Mouse (Mus musculus) lung, adult 2 months (tissue): ENCODE results near the gene Acta2. TPM values are rescaled to one million over a fixed set of nuclear protein-coding genes. Genes with fewer than 3 reads are reported as not detected.
A peak's percentile ranks its signal among the peaks of the same experiment; 100 is the strongest.

ENCODE experiments used
- DNase-seq: peaks from one replicate; pipeline ENCODE4 v3.0.0; 2022
- H3K4me1 ChIP-seq: fragments of 200-500 bp; 2 replicates; pipeline ENCODE4 v1.6.1; 2011; ENCODE audit warnings: low read length; ENCODE audit not compliant: control insufficient read depth, insufficient read depth
- H3K4me3 ChIP-seq: fragments of 200-500 bp; replicated peaks from 2 replicates; pipeline ENCODE3; 2011; ENCODE audit warnings: low read depth, mild to moderate bottlenecking, control low read depth, low read length; ENCODE audit errors: extremely low read depth
- CTCF ChIP-seq: fragments of 200-500 bp; IDR thresholded peaks from 2 replicates; pipeline ENCODE4 v1.5.1; 2011; ENCODE audit warnings: mild to moderate bottlenecking, low read length, control low read depth; ENCODE audit not compliant: insufficient read depth
- POLR2A ChIP-seq: fragments of 200-500 bp; IDR thresholded peaks from 2 replicates; pipeline ENCODE4 v1.6.1; 2011; ENCODE audit warnings: low read depth, mild to moderate bottlenecking, control low read depth, low read length, borderline replicate concordance; ENCODE audit errors: extremely low read depth
- WGBS: fragments of 180-500 bp; shearing (Covaris S2); methylation state at CpG from one replicate; pipeline ENCODE4 v1.1.7; 2018; 5-methylcytosine and 5-hydroxymethylcytosine counted together
- polyA plus RNA-seq: library from polyadenylated mRNA; depleted of rRNA; stranded (reverse); fragments of >200 nt; gene quantifications from 2 replicates; pipeline ENCODE4 v1.2.3, GENCODE M21; 2012

Gene Acta2
- polyA plus RNA-seq, 1 experiment = 584 TPM

DNA sequence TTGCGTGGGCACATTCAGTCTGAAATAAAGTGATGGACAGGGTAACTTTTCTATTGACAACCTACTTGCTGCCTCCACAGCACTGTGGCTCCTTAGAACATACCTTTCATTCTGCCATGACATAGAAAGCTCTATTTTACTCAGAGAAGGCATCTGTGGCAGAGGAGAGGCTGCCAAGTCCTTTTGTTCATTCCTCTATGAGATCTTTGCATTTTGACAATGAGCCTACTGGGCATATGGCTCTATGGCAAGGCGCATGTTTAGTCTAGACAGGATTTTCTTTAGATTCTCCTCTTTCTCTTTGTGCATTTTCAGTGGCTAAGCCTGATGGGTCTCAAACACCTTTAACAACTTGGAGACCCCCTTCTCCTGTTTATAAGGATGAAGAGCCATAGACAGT lies 17.6 kb downstream of the Acta2 start:
- WGBS = 99% methylated on average over 2 of the region's 2 CpGs
- no peak for TF ChIP-seq CTCF
- no peak for TF ChIP-seq POLR2A

DNA sequence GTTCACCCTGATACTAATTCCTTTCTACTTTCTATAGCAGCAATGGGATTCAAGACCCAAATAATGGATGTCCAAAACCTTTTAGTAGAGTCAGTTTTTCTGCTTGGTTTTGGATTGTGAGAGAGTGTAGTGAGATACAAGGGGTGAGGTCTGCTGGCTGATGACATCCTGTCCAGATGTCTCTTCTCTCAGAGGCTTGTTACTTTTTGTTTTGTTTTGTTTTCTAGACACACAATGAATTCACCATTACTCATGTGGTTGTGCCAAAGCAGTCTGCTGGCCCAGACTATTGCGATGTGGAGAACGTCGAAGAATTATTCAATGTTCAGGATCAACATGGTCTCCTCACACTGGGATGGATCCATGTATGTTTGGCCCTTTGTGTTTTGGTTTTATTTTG lies 19.3 kb downstream of the Acta2 start:
- TF ChIP-seq POLR2A = no peak
- TF ChIP-seq CTCF = no peak
- WGBS = 60% methylated on average over 3 of the region's 3 CpGs
- no peak for DNase-seq
- Histone ChIP-seq H3K4me3 (no peak overlapping the region), H3K4me1 (no peaks in the 10 kb centered on the region)

More for the DNA sequence above, 17.6 kb downstream of the Acta2 start:
- Histone ChIP-seq H3K4me1 (no peaks in the 10 kb centered on the region), H3K4me3 (no peak overlapping the region)
- DNase-seq = no peak

DNA sequence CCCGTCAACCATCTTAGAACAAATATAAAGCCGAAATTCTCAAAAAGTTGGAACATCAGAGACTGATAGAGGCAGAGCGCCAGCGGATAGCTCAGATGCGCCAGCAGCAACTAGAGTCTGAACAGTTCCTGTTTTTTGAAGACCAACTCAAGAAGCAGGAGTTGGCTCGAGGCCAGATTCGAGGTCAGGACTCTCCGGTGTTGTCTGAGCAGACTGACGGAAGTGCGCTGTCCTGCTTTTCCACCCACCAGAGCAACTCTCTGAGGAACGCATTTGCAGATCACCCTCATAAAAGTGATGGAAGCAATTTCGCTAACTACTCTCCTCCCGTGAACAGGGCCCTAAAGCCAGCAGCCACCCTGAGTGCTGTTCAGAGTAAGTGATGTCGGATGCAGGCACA lies 21.4 kb downstream of the Acta2 start:
- DNase-seq = peak; percentile 31
- no peak overlapping the region for H3K4me3 ChIP-seq
- WGBS = 52% methylated on average over 14 of the region's 14 CpGs
- TF ChIP-seq CTCF = no peak
- TF ChIP-seq POLR2A = no peak
- H3K4me1 ChIP-seq = no peaks in the 10 kb centered on the region

DNA sequence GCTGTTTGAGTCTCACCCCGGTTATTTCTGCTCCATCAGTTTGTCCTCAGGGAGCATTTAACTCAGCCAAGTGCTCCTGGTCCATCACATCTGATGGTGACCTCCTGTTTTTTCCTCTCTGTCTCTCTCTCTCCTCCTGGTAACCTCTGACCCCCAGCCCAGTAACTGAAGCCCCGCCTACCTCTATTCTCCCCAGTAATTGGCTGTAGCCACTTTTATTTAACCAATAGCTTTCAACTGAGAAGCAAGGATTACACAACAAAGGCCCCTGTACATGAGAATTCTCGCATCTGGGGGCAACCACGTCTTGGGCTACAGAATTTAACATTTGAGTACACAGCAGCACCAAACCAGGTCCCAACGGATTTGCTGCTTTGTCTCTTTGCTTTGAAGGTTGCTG lies 23.1 kb downstream of the Acta2 start:
- H3K4me3 ChIP-seq = no peak overlapping the region
- 82% methylated on average over 5 of the region's 5 CpGs for WGBS
- TF ChIP-seq CTCF = no peak
- no peaks in the 10 kb centered on the region for H3K4me1 ChIP-seq
- no peak for DNase-seq

DNA sequence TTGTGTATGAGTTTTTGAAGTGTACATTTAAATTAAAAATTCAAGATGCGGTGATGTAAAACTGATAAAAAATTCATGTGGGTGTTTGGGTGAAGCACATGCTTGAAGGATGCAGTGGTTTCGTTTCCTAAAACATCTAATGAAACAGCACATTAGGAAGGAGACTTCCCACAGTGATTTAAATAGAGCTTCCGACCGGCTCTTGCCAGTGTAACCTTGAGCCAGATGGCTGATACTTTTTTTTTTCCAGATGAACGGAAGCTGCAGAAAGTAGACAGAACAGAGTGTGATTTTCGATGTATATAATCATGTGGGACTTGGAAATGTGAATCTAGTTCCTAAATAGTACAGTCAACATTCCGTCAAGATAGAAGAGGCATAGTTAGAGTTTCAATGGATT lies 23.8 kb downstream of the Acta2 start:
- H3K4me3 ChIP-seq = no peak overlapping the region
- WGBS = 75% methylated on average over 7 of the region's 7 CpGs
- TF ChIP-seq CTCF (no peak), POLR2A (no peak)
- H3K4me1 ChIP-seq = no peaks in the 10 kb centered on the region
- no peak for DNase-seq

DNA sequence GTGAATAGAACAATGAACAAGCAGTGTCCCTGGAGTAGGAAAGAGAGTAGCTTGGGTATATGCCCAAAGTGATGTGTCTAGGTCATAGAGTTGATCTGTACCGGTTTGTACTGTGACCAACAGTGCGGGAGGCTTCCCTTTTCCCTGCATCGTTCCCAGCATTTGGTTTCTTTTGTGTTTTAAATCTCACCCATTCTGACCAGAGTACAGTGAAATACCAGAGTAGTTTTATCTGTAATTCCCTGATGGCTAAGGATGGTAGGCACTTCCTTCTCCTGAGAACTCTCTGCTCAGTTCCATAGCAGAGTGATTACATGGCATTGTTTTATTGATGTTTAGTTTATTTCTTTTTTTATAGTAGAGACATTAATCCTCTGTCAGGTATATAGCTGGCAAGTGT lies 32.6 kb downstream of the Acta2 start:
- no peak for DNase-seq
- 83% methylated on average over 3 of the region's 3 CpGs for WGBS
- no peak overlapping the region for H3K4me3 ChIP-seq
- no peak for TF ChIP-seq POLR2A
- H3K4me1 ChIP-seq = no peaks in the 10 kb centered on the region

DNA sequence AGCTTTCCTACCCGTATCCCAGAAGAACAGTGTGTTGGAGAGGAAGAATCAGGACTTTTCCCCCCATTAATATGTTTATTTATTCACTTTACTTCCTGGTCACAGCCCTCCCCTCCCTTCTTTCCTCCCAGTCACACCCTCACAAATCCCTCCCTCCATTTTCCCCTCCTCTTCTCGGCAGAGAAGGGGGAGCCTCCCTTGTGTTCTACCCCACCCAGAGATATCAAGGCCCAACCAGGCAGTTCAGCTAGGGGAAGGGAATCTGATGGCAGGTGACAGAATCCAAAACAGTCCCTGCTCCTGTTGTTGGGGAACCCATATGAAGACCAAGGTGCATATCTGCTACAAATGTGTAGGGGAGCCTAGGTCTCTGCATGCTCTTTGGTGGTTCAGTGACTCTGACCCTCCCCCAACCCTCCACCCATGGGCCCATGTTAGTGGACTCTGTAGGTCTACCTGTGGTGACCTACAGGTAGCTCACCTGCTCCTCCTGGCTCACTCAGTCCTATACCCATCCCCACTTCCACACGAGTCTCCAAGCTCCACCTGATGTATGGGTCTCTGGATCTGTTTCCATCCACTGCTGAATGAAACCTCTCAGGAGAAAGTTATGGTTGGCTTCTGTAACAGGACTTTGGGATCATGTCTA lies 34.5 kb downstream of the Acta2 start:
- no peaks in the 10 kb centered on the region for H3K4me1 ChIP-seq
- no peak for TF ChIP-seq POLR2A
- no peak for TF ChIP-seq CTCF
- no peak overlapping the region for H3K4me3 ChIP-seq
- 58% methylated on average over 3 of the region's 3 CpGs for WGBS
- no peak for DNase-seq

DNA sequence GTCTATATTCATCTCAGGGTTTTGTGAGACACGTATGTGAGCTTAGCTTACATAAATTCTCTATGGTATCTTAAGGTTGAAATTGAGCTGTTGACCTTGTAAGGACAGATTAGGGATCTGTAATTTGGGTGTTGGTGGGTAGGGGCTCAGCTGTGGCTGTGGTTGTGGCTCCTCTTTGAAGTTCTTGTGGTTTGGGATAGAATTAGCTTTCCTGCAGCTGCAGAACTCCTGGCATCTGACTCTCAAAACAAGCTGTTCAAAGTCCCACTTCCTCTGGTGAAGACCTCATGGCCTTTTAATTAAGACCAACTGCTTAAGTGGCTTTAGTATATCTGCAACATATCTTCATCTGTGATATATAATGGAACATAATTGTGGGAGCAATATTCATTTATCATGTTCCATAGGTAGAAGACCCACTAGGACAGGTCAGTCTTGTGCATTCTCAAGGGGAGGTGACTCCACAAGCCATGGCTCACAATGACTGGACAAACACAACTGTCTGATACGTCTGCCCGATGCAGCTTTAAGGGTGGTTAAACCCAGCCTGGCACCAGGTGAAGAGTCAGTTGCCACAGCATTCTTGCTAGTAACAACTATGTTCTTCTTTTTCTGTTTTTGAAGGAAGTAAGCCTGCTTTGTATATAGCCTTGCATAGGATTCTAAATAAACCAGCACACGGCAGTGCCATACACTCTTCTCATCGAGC lies 36.0 kb downstream of the Acta2 start:
- TF ChIP-seq POLR2A = no peak
- TF ChIP-seq CTCF = no peak
- no peak for DNase-seq
- Histone ChIP-seq H3K4me1 (no peaks in the 10 kb centered on the region), H3K4me3 (no peak overlapping the region)
- WGBS = 79% methylated on average over 5 of the region's 5 CpGs

DNA sequence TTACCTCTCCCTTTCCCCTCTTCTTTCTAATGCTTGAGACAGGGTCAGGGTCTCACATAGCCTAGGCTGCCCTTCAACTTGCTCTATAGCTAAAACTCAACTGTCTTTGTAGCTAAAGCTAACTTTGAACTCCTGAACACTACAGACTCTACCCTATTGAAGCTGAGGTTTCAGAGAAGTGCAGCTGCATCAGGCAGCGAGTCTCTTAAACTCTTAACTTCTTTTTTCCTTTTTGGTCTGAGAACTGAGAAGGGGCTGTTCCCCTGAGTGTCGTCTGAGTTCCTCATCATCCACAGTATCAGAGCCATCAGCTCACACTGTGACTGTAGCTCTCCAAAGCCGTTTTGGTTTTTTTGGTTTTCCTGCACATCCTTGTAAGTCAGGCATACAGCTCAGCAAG lies 37.6 kb downstream of the Acta2 start:
- WGBS = 62% methylated on average over 3 of the region's 3 CpGs

DNA sequence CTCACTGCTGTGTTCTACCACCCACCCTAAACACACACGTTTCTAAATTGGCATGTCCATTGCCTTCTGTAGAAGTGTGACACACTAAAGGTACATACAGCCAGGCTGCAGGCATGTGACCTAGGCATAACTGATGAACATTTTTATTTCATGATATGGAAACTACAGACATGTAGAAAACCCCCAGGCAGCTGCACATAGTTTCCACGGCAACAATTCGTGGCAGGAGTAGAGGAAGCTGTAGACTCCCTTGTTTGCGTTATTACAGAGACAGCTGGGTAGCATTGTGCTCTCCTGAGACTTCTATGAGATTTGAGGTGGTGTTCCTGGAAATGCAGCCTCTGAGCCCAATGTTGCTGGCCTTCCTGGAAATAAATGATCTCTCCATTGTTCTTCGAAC lies 38.4 kb downstream of the Acta2 start:
- peaks cover 5% of the 10 kb centered on the region for H3K4me1 ChIP-seq
- DNase-seq = no peak
- 68% methylated on average over 5 of the region's 5 CpGs for WGBS
- no peak for TF ChIP-seq CTCF
- no peak for TF ChIP-seq POLR2A
- no peak overlapping the region for H3K4me3 ChIP-seq

More for the DNA sequence above, 37.6 kb downstream of the Acta2 start:
- no peak for DNase-seq
- TF ChIP-seq CTCF (no peak), POLR2A (no peak)
- Histone ChIP-seq H3K4me1 (no peaks in the 10 kb centered on the region; the same call in 1 of the 2 replicates), H3K4me3 (no peak overlapping the region)

DNA sequence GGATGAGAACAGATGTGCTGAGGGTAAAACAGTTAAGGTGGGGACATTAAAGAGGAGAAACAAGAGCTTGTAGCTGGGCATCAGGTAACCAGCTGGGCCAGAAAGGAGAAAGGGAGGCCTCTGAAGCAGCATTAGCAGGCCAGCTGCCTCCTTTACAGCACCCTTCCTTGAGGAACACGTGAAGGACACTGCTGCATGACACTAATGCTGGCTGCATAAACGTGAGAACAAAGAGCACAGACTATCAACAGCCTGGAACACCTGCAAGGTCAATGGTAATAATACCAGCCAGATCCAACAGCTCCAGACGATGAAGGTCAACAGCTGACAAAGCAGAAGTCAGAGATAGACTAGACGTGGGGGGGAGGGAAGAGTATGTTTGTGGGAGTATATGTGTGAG lies 41.3 kb downstream of the Acta2 start:
- TF ChIP-seq CTCF (no peak), POLR2A (no peak)
- 45% methylated on average over 4 of the region's 4 CpGs for WGBS

DNA sequence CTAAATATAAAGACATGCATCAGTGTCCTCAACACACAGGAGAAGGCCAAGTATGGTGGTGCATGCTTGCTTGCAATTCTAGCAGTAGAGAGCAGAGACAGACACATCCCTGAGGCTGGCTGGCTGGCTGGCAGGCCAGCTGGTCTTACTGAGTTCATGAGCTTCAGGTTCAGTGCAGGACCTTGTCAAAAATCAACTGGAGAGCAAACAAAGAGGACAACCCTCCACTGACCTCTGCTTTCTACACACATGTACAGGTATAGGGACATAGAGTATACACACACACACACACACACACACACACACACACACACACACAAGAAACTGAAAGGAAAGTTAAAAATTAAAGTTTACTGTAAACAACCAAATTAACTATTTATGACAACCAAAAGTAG lies 42.1 kb downstream of the Acta2 start:
- Histone ChIP-seq H3K4me3 (no peak overlapping the region), H3K4me1 (peaks cover 10% of the 10 kb centered on the region)
- no peak for TF ChIP-seq POLR2A
- TF ChIP-seq CTCF = no peak
- DNase-seq = no peak

More for the DNA sequence above, 41.3 kb downstream of the Acta2 start:
- Histone ChIP-seq H3K4me3 (no peak overlapping the region), H3K4me1 (peaks cover 10% of the 10 kb centered on the region)
- no peak for DNase-seq
